Mouse (Mus musculus) liver, embryonic 14.5 days (tissue): ENCODE results near the gene Cog6. TPM values are rescaled to one million over a fixed set of nuclear protein-coding genes. Genes with fewer than 3 reads are reported as not detected.

Experiments used
- ATAC-seq: fragments of 200-750 bp; cut with Nextera tagmentation; 2 replicates; pipeline ENCODE4 v1.8.0; 2017; ENCODE audit warnings: moderate number of reproducible peaks, mild to moderate bottlenecking, moderate library complexity; ENCODE audit not compliant: insufficient read depth
- DNase-seq, 3 experiments: peaks; one replicate each; pipeline ENCODE4 v3.0.0-alpha.2; 2012 to 2013; ENCODE audit warnings: low read depth in 3 of 3, low spot score in 3 of 3
- H3K27ac ChIP-seq: fragments of 300-500 bp; sonication (generic); 2 replicates; pipeline ENCODE4 v1.5.1; 2014; ENCODE audit warnings: moderate library complexity, mild to moderate bottlenecking, control low read depth, inconsistent platforms
- H3K27me3 ChIP-seq: fragments of 300-500 bp; sonication (generic); 2 replicates; pipeline ENCODE4 v1.6.1; 2014; ENCODE audit warnings: mild to moderate bottlenecking, low read length, moderate library complexity; ENCODE audit not compliant: control insufficient read depth, insufficient read depth
- H3K36me3 ChIP-seq: fragments of 300-500 bp; sonication (generic); replicated peaks from 2 replicates; pipeline ENCODE4 v1.6.1; 2014; ENCODE audit warnings: low read depth; ENCODE audit not compliant: control insufficient read depth, insufficient read depth
- H3K4me1 ChIP-seq, 2 experiments: fragments of 200-500 bp in 1 of 2; fragments of 300-500 bp in 1 of 2; sonication (generic) in 1 of 2; replicated peaks; 2 replicates each; pipeline ENCODE4 v1.6.1; 2012 to 2014; ENCODE audit warnings: antibody characterized with exemption in 1 of 2, inconsistent platforms in 1 of 2, low read length in 1 of 2; ENCODE audit not compliant: control insufficient read depth in 2 of 2, insufficient read depth in 2 of 2
- H3K4me2 ChIP-seq: fragments of 300-500 bp; sonication (generic); 2 replicates; pipeline ENCODE4 v1.6.1; 2014; ENCODE audit warnings: low read depth, mild to moderate bottlenecking, control low read depth, moderate library complexity
- H3K4me3 ChIP-seq, 2 experiments: fragments of 200-500 bp in 1 of 2; fragments of 300-500 bp in 1 of 2; sonication (generic) in 1 of 2; 2 replicates each; pipeline ENCODE4 v1.5.1; 2012 to 2014; ENCODE audit warnings: low read depth in 2 of 2, low read length in 2 of 2, mild to moderate bottlenecking in 2 of 2, control low read depth in 1 of 2, inconsistent platforms in 1 of 2, moderate library complexity in 1 of 2; ENCODE audit not compliant: insufficient read depth in 1 of 2
- H3K9ac ChIP-seq: fragments of 300-500 bp; sonication (generic); replicated peaks from 2 replicates; pipeline ENCODE4 v1.6.1; 2014; ENCODE audit warnings: mild to moderate bottlenecking, control low read depth, moderate library complexity
- H3K9me3 ChIP-seq: fragments of 300-500 bp; sonication (generic); 2 replicates; pipeline ENCODE4 v1.6.1; 2016; ENCODE audit warnings: low read length, mixed read lengths; ENCODE audit not compliant: control insufficient read depth
- CTCF ChIP-seq: IDR thresholded peaks from 2 replicates; pipeline ENCODE4 v1.5.1; 2016; ENCODE audit warnings: antibody characterized with exemption, low read depth, control low read depth
- EP300 ChIP-seq: IDR thresholded peaks from 2 replicates; pipeline ENCODE4 v1.6.1; 2016; ENCODE audit warnings: antibody characterized with exemption, low read depth
- WGBS: fragments of 180-500 bp; shearing (Covaris S2); extraction: QIAGEN DNeasy Blood & Tissue Kit; methylation state at CpG from one replicate; pipeline ENCODE4 v1.1.7; 2014; ENCODE audit not compliant: insufficient replicate concordance; 5-methylcytosine and 5-hydroxymethylcytosine counted together
- polyA plus RNA-seq, 2 experiments: library from polyadenylated mRNA; depleted of rRNA in 1 of 2; stranded (reverse) in 1 of 2; unstranded in 1 of 2; fragments of >200 nt; fragmentation: Nextera tagmentation in 1 of 2; extraction: Ambion mirVana in 1 of 2; gene quantifications; 2 replicates each; pipeline versions ENCODE4 v1.2.1 to v1.2.3; 2012 to 2014

The Cog6 gene
- polyA plus RNA-seq, 2 experiments: 7.3 to 15.5 TPM

GRCm38 (mm10) chr3:53033448-53033847 lies 16.4 kb upstream of the Cog6 start:
- DNase-seq (no peak), ATAC-seq (no peak)
- Histone ChIP-seq H3K4me1 (peaks cover 0 to 3% of the 10 kb centered on the region in 2 experiments; a peak in 1 of 4 replicates), H3K9ac (no peak overlapping the region), H3K9me3 (no peaks in the 10 kb centered on the region), H3K27me3 (no peaks in the 10 kb centered on the region), H3K4me2 (no peak overlapping the region), H3K4me3 (no peak overlapping the region), H3K27ac (no peak overlapping the region), H3K36me3 (no peaks in the 10 kb centered on the region)
- WGBS: 13% methylated on average over 3 of the region's 3 CpGs
- TF ChIP-seq EP300 (no peak), CTCF (peak; percentile 40)

- no peaks in the 10 kb centered on the region for H3K9me3 ChIP-seq
- no peak overlapping the region for H3K4me2 ChIP-seq
- no peak overlapping the region for H3K4me3 ChIP-seq
- peaks cover 0 to 3% of the 10 kb centered on the region in 2 experiments; a peak in 1 of 4 replicates for H3K4me1 ChIP-seq
- TF ChIP-seq CTCF: no peak
- TF ChIP-seq EP300: no peak
- WGBS: 15% methylated on average over 5 of the region's 5 CpGs
- no peak overlapping the region for H3K9ac ChIP-seq
- DNase-seq (no peak), ATAC-seq (no peak)
- no peak overlapping the region for H3K27ac ChIP-seq
- no peaks in the 10 kb centered on the region for H3K36me3 ChIP-seq
- no peaks in the 10 kb centered on the region for H3K27me3 ChIP-seq
These were observed 15.4 kb upstream of the Cog6 start for GRCm38 (mm10) chr3:53032432-53032831.

GRCm38 (mm10) chr3:53031586-53031985 lies 14.5 kb upstream of the Cog6 start:
- H3K4me1 ChIP-seq: peaks cover 0 to 3% of the 10 kb centered on the region in 2 experiments; a peak in 1 of 4 replicates
- no peak for ATAC-seq
- 28% methylated on average over 6 of the region's 6 CpGs for WGBS
- no peaks in the 10 kb centered on the region for H3K27me3 ChIP-seq
- no peak overlapping the region for H3K4me3 ChIP-seq
- DNase-seq: no peak
- H3K27ac ChIP-seq: no peak overlapping the region
- H3K36me3 ChIP-seq: no peaks in the 10 kb centered on the region
- no peak overlapping the region for H3K4me2 ChIP-seq
- no peak for TF ChIP-seq EP300
- no peak for TF ChIP-seq CTCF
- no peak overlapping the region for H3K9ac ChIP-seq
- H3K9me3 ChIP-seq: no peaks in the 10 kb centered on the region

- Histone ChIP-seq H3K27me3 (no peaks in the 10 kb centered on the region), H3K4me2 (no peak overlapping the region), H3K4me1 (0 out of 4 replicates have a peak, but pooled peaks cover 0 to 3% of the 10 kb centered on the region in 2 experiments), H3K36me3 (no peaks in the 10 kb centered on the region), H3K4me3 (no peak overlapping the region), H3K9ac (no peak overlapping the region), H3K9me3 (no peaks in the 10 kb centered on the region), H3K27ac (no peak overlapping the region)
- TF ChIP-seq CTCF: peak; percentile 66
- no peak for TF ChIP-seq EP300
- 18% methylated on average over 7 of the region's 7 CpGs for WGBS
- no peak for ATAC-seq
- peak; percentile 18 to 35 (median 20) for DNase-seq
These were observed 12.0 kb upstream of the Cog6 start for GRCm38 (mm10) chr3:53029046-53029445.

- 47% methylated on average over 4 of the region's 4 CpGs for WGBS
These were observed 10.3 kb upstream of the Cog6 start for GRCm38 (mm10) chr3:53027333-53027732.

More at GRCm38 (mm10) chr3:53027333-53027732, 10.3 kb upstream of the Cog6 start:
- DNase-seq: no peak
- no peaks in the 10 kb centered on the region for H3K27me3 ChIP-seq
- H3K36me3 ChIP-seq: no peaks in the 10 kb centered on the region
- H3K4me3 ChIP-seq: no peak overlapping the region
- no peak overlapping the region for H3K9ac ChIP-seq
- H3K4me2 ChIP-seq: no peak overlapping the region
- H3K4me1 ChIP-seq: 0 out of 4 replicates have a peak, but pooled peaks cover 0 to under 1% of the 10 kb centered on the region in 2 experiments
- H3K27ac ChIP-seq: no peak overlapping the region
- no peak for ATAC-seq
- no peaks in the 10 kb centered on the region for H3K9me3 ChIP-seq
- no peak for TF ChIP-seq CTCF
- no peak for TF ChIP-seq EP300
